28 mouse cellular contexts compared by ENCODE assay signal in genomic region chrX:48583332-48583731, GRCm38 (mm10). TPM values are rescaled to one million over a fixed set of nuclear protein-coding genes. Genes with fewer than 3 reads are reported as not detected.
"Had no signal": no experiment of that assay in that cellular context is flagged by ENCODE, and none has a peak within 500 bp of the region (broad histone marks: within the 10 kb centered on the region; RNA-seq: fewer than 3 reads in every experiment).

No protein-coding gene starts in this region.

- H3K9me3 ChIP-seq: embryonic facial prominence, embryonic 10.5 days; embryonic facial prominence, embryonic 12.5 days; embryonic facial prominence, embryonic 13.5 days; embryonic facial prominence, embryonic 15.5 days; forebrain, embryonic 10.5 days; forebrain, embryonic 12.5 days; forebrain, embryonic 13.5 days; forebrain, embryonic 15.5 days had no signal

- H3K9ac ChIP-seq: embryonic facial prominence, embryonic 12.5 days; embryonic facial prominence, embryonic 13.5 days; embryonic facial prominence, embryonic 15.5 days; forebrain, embryonic 12.5 days; forebrain, embryonic 13.5 days; forebrain, embryonic 15.5 days; forebrain, postnatal 0 days had no signal

- ATAC-seq: forebrain, embryonic 13.5 days; forebrain, embryonic 14.5 days; forebrain, embryonic 15.5 days; forebrain, embryonic 16.5 days; forebrain, postnatal 0 days had no signal

- H3K27ac ChIP-seq: embryonic facial prominence, embryonic 10.5 days; embryonic facial prominence, embryonic 12.5 days; embryonic facial prominence, embryonic 13.5 days; embryonic facial prominence, embryonic 15.5 days; forebrain, embryonic 10.5 days; forebrain, embryonic 12.5 days; forebrain, embryonic 13.5 days; forebrain, embryonic 15.5 days; gastrocnemius, adult 2 months had no signal

- DNase-seq: cerebellum, adult 2 months; cerebellum, adult 8-10 months; cerebellum, adult 9-10 months; cerebellum, adult 9-11 months; cerebellum, postnatal 10 days; cerebellum, postnatal 14 days; cerebellum, postnatal 25 days; cerebellum, postnatal 36 days; embryo, embryonic 11 days; forebrain, postnatal 0 days; gastrocnemius, adult 2 months; gastrocnemius, postnatal 10 days; gastrocnemius, postnatal 14 days; gastrocnemius, postnatal 25 days; gastrocnemius, postnatal 36 days; heart, adult 11 months; heart, adult 18-20 months had no signal

- H3K4me3 ChIP-seq: embryonic facial prominence, embryonic 10.5 days; embryonic facial prominence, embryonic 12.5 days; embryonic facial prominence, embryonic 13.5 days; embryonic facial prominence, embryonic 15.5 days; erythroblast, embryonic 14.5 days; forebrain, embryonic 10.5 days; forebrain, embryonic 12.5 days; forebrain, embryonic 13.5 days; forebrain, embryonic 15.5 days; gastrocnemius, adult 2 months had no signal

- H3K27me3 ChIP-seq: embryonic facial prominence, embryonic 12.5 days; embryonic facial prominence, embryonic 13.5 days; embryonic facial prominence, embryonic 15.5 days; forebrain, embryonic 12.5 days; forebrain, embryonic 13.5 days; forebrain, embryonic 15.5 days had no signal

- H3K4me2 ChIP-seq: embryonic facial prominence, embryonic 12.5 days; embryonic facial prominence, embryonic 13.5 days; embryonic facial prominence, embryonic 15.5 days; forebrain, embryonic 12.5 days; forebrain, embryonic 13.5 days; forebrain, embryonic 15.5 days had no signal

- H3K4me1 ChIP-seq: embryonic facial prominence, embryonic 10.5 days; embryonic facial prominence, embryonic 12.5 days; embryonic facial prominence, embryonic 13.5 days; embryonic facial prominence, embryonic 15.5 days; forebrain, embryonic 10.5 days; forebrain, embryonic 12.5 days; forebrain, embryonic 13.5 days; forebrain, embryonic 15.5 days had no signal

RNA-seq across cellular contexts. Expression of gene Zfp280c, which starts 11.0 kb away (rescaled TPM):
- polyA plus RNA-seq: erythroblast, embryonic 14.5 days had no signal
